Mouse (Mus musculus) hindbrain, embryonic 11.5 days (tissue): ENCODE data around the gene Mboat2. TPM values are rescaled to one million over a fixed set of nuclear protein-coding genes. Genes with fewer than 3 reads are reported as not detected.

ENCODE experiments used
- ATAC-seq: fragments of 200-750 bp; cut with Nextera tagmentation; 2 replicates; pipeline ENCODE4 v1.8.0; 2017; ENCODE audit warnings: mild to moderate bottlenecking, moderate TSS enrichment, moderate library complexity; ENCODE audit not compliant: low FRiP score
- DNase-seq: peaks from one replicate; pipeline ENCODE4 v3.0.0-alpha.2; 2015; ENCODE audit warnings: low spot score
- H3K27ac ChIP-seq: fragments of 300-500 bp; sonication (generic); 2 replicates; pipeline ENCODE4 v1.5.1; 2014; ENCODE audit warnings: mild to moderate bottlenecking, low read depth, low read length
- H3K27me3 ChIP-seq: fragments of 300-500 bp; sonication (generic); 2 replicates; pipeline ENCODE4 v1.6.1; 2014; ENCODE audit warnings: mild to moderate bottlenecking, low read length, moderate library complexity, mixed read lengths; ENCODE audit not compliant: control insufficient read depth, insufficient read depth
- H3K36me3 ChIP-seq: fragments of 300-500 bp; sonication (generic); 2 replicates; pipeline ENCODE4 v1.6.1; 2014; ENCODE audit warnings: mild to moderate bottlenecking, low read length, moderate library complexity, mixed read lengths; ENCODE audit not compliant: control insufficient read depth, insufficient read depth
- H3K4me1 ChIP-seq: fragments of 300-500 bp; sonication (generic); replicated peaks from 2 replicates; pipeline ENCODE4 v1.6.1; 2014; ENCODE audit warnings: low read length, mixed read lengths; ENCODE audit not compliant: control insufficient read depth, insufficient read depth
- H3K4me2 ChIP-seq: fragments of 300-500 bp; sonication (generic); replicated peaks from 2 replicates; pipeline ENCODE4 v1.6.1; 2014; ENCODE audit warnings: mild to moderate bottlenecking, low read depth, low read length
- H3K4me3 ChIP-seq: fragments of 300-500 bp; sonication (generic); 2 replicates; pipeline ENCODE4 v1.5.1; 2014; ENCODE audit warnings: low read depth, low read length
- H3K9ac ChIP-seq: fragments of 300-500 bp; sonication (generic); 2 replicates; pipeline ENCODE4 v1.6.1; 2014; ENCODE audit warnings: low read depth, low read length
- H3K9me3 ChIP-seq: fragments of 300-500 bp; sonication (generic); 2 replicates; pipeline ENCODE4 v1.6.1; 2016; ENCODE audit warnings: low read length; ENCODE audit not compliant: control insufficient read depth
- WGBS: fragments of 180-500 bp; shearing (Covaris S2); extraction: QIAGEN DNeasy Blood & Tissue Kit; methylation state at CpG from one replicate; pipeline ENCODE4 v1.1.7; 2014; 5-methylcytosine and 5-hydroxymethylcytosine counted together
- polyA plus RNA-seq: library from polyadenylated mRNA; unstranded; fragments of >200 nt; fragmentation: Nextera tagmentation; extraction: Ambion mirVana; gene quantifications from 2 replicates; pipeline ENCODE4 v1.2.1, GENCODE M21; 2014

The Mboat2 gene
- polyA plus RNA-seq, 1 experiment from 2014 or later: 59.5 TPM

- DNase-seq (peak; percentile 29), ATAC-seq (no peak)
- WGBS: 50% methylated on average over 1 of the region's 1 CpGs
Measured at GRCm38 (mm10) chr12:24830086-24830485, 593 bp upstream of the Mboat2 start.

GRCm38 (mm10) chr12:24831153-24831963 is 679 bp downstream of the Mboat2 start:
- Histone ChIP-seq H3K9ac (peak overlapping the region; percentile 95), H3K4me3 (peak overlapping the region; percentile 87), H3K9me3 (no peaks in the 10 kb centered on the region), H3K27ac (peak overlapping the region; percentile 98), H3K36me3 (no peaks in the 10 kb centered on the region), H3K4me2 (peak overlapping the region; percentile 56), H3K27me3 (no peaks in the 10 kb centered on the region), H3K4me1 (no peaks in the 10 kb centered on the region)
- peak; percentile 100 for ATAC-seq
- WGBS: 1% methylated on average over 40 of the region's 95 CpGs
- peak; percentile 97 for DNase-seq

More at GRCm38 (mm10) chr12:24830086-24830485, 593 bp upstream of the Mboat2 start:
- Histone ChIP-seq H3K4me3 (peak overlapping the region; percentile 87), H3K9ac (peak overlapping the region; percentile 95), H3K27me3 (no peaks in the 10 kb centered on the region), H3K4me1 (no peaks in the 10 kb centered on the region), H3K4me2 (peak overlapping the region; percentile 46), H3K27ac (peak overlapping the region; percentile 98), H3K9me3 (no peaks in the 10 kb centered on the region), H3K36me3 (no peaks in the 10 kb centered on the region)

- DNase-seq: peak; percentile 57
- H3K9ac ChIP-seq: peak overlapping the region; percentile 93
- H3K27ac ChIP-seq: peak overlapping the region; percentile 94
- H3K36me3 ChIP-seq: no peaks in the 10 kb centered on the region
- peak overlapping the region; percentile 87 for H3K4me3 ChIP-seq
- H3K27me3 ChIP-seq: no peaks in the 10 kb centered on the region
- no peaks in the 10 kb centered on the region for H3K9me3 ChIP-seq
- H3K4me2 ChIP-seq: peak overlapping the region; percentile 56
- no peaks in the 10 kb centered on the region for H3K4me1 ChIP-seq
- ATAC-seq: no peak
- 0% methylated on average over 32 of the region's 32 CpGs for WGBS
Measured at GRCm38 (mm10) chr12:24831964-24832427, 1.3 kb downstream of the Mboat2 start.

- no peaks in the 10 kb centered on the region for H3K27me3 ChIP-seq
- H3K4me3 ChIP-seq: peak overlapping the region; percentile 87
- no peak overlapping the region for H3K27ac ChIP-seq
- peak overlapping the region; percentile 56 for H3K4me2 ChIP-seq
- WGBS: 26% methylated on average over 2 of the region's 2 CpGs
- peak overlapping the region; percentile 93; the same call in 1 of the 2 replicates for H3K9ac ChIP-seq
- H3K4me1 ChIP-seq: no peaks in the 10 kb centered on the region
- H3K36me3 ChIP-seq: no peaks in the 10 kb centered on the region
- ATAC-seq: no peak
- H3K9me3 ChIP-seq: no peaks in the 10 kb centered on the region
- no peak for DNase-seq
Measured at GRCm38 (mm10) chr12:24832438-24832837, 1.8 kb downstream of the Mboat2 start.

GRCm38 (mm10) chr12:24837947-24838346 is 7.3 kb downstream of the Mboat2 start:
- 0 out of 2 replicates have a peak, but pooled peaks cover 2% of the 10 kb centered on the region for H3K4me1 ChIP-seq

GRCm38 (mm10) chr12:24841115-24841879 is 10.6 kb downstream of the Mboat2 start:
- Histone ChIP-seq H3K4me3 (no peak overlapping the region), H3K27ac (no peak overlapping the region), H3K36me3 (no peaks in the 10 kb centered on the region), H3K9me3 (no peaks in the 10 kb centered on the region), H3K27me3 (no peaks in the 10 kb centered on the region), H3K9ac (no peak overlapping the region), H3K4me1 (0 out of 2 replicates have a peak, but pooled peaks cover 2% of the 10 kb centered on the region), H3K4me2 (no peak overlapping the region)
- ATAC-seq (no peak), DNase-seq (peak; percentile 61)
- 73% methylated on average over 9 of the region's 9 CpGs for WGBS

More at GRCm38 (mm10) chr12:24837947-24838346, 7.3 kb downstream of the Mboat2 start:
- 55% methylated on average over 2 of the region's 2 CpGs for WGBS
- H3K36me3 ChIP-seq: no peaks in the 10 kb centered on the region
- H3K27me3 ChIP-seq: no peaks in the 10 kb centered on the region
- ATAC-seq (no peak), DNase-seq (no peak)
- H3K27ac ChIP-seq: no peak overlapping the region
- H3K4me2 ChIP-seq: no peak overlapping the region
- H3K4me3 ChIP-seq: no peak overlapping the region
- H3K9ac ChIP-seq: no peak overlapping the region
- H3K9me3 ChIP-seq: no peaks in the 10 kb centered on the region

GRCm38 (mm10) chr12:24842299-24842910 is 11.7 kb downstream of the Mboat2 start:
- H3K4me2 ChIP-seq: no peak overlapping the region
- no peak for ATAC-seq
- 0 out of 2 replicates have a peak, but pooled peaks cover 2% of the 10 kb centered on the region for H3K4me1 ChIP-seq

GRCm38 (mm10) chr12:24843395-24844072 is 12.9 kb downstream of the Mboat2 start:
- DNase-seq (no peak), ATAC-seq (no peak)
- Histone ChIP-seq H3K27me3 (no peaks in the 10 kb centered on the region), H3K9ac (no peak overlapping the region), H3K4me2 (no peak overlapping the region), H3K27ac (no peak overlapping the region), H3K4me1 (0 out of 2 replicates have a peak, but pooled peaks cover 2% of the 10 kb centered on the region), H3K4me3 (no peak overlapping the region), H3K9me3 (no peaks in the 10 kb centered on the region), H3K36me3 (no peaks in the 10 kb centered on the region)
- 80% methylated on average over 7 of the region's 7 CpGs for WGBS

More at GRCm38 (mm10) chr12:24842299-24842910, 11.7 kb downstream of the Mboat2 start:
- Histone ChIP-seq H3K36me3 (no peaks in the 10 kb centered on the region), H3K9ac (no peak overlapping the region), H3K4me3 (no peak overlapping the region), H3K9me3 (no peaks in the 10 kb centered on the region), H3K27ac (no peak overlapping the region), H3K27me3 (no peaks in the 10 kb centered on the region)
- WGBS: 86% methylated on average over 11 of the region's 11 CpGs
- no peak for DNase-seq
